Mouse (Mus musculus): ENCODE results near the gene Pfkfb3.

Gene Pfkfb3

DNA sequence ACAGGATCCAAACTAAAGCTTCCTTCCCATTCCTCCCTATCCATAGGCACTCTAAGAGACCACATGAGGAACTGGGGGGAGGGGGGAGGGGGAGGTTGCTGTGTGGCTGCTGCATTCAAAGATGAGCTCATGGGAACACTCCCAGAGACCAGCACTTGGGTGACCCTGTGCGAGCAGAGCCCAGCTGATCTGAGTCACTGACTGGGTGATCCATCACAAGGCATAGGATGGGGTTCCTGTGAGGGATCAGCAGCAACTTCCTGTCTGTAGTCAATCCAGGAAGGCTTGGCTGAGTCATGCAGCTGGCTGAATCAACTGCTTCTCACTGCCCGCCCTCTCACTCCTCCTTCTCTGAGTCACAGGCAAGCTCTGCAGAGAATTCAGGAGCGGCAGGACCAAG, 124.3 kb downstream of the Pfkfb3 start:
- peak; percentile 13 for DNase-seq (ENCODE audit: low read depth, low spot score)

DNA sequence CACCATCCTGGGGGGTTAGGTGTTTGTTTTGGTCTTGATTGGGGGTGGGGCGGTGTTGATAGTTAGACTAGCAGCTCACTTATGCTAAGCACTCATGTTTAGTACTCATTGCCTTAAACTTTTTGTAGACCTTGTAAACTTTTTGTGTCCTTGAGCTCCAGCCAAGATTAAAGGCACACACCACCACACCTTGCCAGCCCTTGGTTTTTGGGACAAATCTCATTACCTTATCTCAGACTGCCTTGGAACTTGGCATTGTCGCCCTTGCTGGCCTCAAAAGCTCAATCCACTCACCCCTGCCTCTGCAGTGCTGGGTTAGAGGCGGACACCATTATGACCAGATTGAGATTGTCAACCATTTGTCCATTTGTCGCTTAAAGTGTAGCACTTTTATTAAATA, 125.3 kb downstream of the Pfkfb3 start:
- no peak for DNase-seq (ENCODE audit: low read depth, low spot score)

DNA sequence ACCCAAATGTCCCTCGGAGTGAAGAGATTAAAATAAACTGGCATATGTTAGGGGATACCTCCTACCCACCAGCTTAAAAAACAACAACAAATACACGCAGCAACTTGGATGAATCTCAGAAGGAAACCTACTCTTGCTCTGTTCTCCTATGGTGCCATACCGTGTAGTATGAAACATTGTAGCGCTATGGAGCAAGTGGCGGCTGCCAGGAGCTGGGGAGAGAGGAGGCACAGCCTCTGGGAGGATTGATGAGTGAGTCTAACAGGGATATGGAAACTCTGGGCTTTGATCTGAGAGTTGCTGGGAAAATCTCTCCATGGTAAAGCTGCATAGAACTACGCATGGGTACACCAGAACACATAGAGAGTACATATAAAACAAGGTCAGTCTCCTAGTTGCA, 126.3 kb downstream of the Pfkfb3 start:
- no peak for DNase-seq (ENCODE audit: low read depth, low spot score)

DNA sequence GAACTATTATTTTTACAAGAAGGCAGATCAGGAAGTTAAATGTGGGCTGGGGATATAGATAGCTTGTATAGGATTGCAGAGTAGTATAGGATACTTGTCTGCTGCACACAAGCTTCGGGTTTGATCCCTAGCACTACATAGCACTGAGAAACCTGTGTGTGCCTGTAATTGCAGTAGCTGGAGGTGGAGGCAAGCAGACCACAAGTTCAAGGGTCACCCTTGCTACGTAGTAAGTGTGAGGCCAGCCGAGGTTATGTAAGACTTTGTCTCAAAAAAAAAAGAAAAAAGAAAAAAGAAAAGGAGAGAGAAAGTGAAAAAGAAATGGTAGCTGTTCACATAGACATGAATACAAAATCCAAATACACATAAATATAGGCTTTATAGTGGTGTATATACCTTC, 127.5 kb downstream of the Pfkfb3 start:
- DNase-seq (ENCODE audit: low read depth, low spot score), result no peak

DNA sequence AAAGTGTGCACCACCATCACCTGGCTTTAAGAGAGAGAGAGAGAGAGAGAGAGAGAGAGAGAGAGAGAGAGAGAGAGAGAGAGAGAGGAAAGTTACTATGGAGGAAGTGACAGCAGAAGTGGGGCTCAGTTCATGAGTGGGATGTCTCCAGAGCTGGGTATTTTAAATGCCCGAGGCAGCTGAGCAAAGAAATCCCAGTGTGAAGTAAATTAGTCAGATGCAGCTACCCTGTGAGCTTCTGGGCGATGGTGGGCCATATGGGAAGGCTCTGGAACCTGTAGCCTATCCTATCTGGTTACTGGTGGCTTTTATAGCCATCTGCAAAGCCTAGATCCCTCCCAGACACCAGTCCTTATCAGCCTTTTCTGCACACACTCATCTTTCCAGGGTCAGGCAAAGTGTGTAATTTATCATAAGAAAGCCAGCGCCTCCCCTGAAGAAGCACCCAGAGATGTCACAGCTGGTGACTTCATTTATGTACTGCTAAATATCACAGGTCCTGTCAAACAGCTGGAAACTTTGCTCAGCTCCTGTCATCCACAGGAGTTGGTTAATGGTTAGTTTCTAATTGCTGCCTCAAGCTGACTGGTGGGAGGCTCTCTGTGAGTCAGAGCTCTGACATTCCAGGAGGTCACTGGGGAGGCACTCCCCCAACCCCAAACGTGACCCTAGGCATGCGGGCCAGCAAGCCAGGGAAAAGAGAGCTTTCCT, 128.3 kb downstream of the Pfkfb3 start:
- no peak for DNase-seq (ENCODE audit: low read depth, low spot score)

DNA sequence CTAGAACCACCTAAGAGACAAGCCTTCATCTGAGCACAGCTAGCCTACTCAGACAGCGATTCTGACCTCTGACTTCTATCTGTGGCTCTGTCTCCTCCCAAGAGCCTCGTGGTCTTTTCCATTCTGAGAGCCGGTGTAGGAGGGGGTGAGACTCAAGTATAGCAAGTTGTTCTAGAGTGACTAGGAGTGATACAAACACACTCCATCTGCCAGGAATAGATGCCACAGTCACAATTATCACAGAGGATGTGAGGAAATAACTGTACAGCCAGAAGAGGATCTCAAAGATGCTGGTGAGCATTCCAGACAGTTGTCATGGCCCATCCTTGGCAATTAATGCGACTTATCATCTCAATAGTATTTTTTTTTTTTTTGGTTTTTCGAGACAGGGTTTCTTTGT, 129.6 kb downstream of the Pfkfb3 start:
- no peak for DNase-seq (ENCODE audit: low read depth, low spot score)

DNA sequence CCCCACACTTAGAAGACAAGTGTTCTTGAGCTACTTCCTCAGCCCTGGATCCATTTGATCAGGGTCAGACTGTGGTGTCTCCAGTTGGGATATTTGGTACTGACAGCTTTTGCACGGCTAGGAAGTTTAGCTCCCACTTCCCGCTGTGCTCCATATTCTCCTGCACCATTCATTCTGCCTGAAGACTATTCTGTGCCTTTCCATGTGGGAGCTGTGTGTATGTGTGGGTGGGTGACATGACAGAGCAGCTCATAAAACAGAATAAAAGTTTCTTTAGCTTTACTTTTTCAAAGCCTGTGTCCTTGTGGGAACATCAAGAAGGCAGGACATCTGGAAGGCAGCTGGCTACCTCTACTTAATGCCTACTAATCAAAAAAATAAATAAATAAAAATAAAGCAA, 130.5 kb downstream of the Pfkfb3 start:
- no peak for DNase-seq (ENCODE audit: low read depth, low spot score)

DNA sequence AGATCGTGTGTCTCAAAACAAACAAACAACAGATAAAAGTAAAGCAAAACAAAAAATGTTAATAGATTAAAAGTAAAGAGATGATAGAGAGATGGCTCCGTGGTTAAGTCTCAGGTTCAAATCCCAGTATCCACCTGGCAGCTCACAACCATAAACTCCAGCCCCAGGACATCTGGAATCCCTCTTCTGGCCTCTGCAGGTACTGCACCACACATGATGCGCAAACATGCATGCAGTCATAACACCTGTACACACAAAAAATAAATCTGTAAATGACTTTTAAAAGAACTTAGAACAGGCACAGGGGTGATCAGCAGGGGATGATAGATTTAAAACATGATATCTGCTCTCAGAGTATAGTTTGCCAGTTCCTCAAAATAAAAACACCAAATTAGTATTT, 131.5 kb downstream of the Pfkfb3 start:
- peak; percentile 43 for DNase-seq (ENCODE audit: low read depth, low spot score)

Measured in A20 (cell line).